Mouse (Mus musculus): ENCODE data around the gene Nav2. TPM values are rescaled to one million over a fixed set of nuclear protein-coding genes. Genes with fewer than 3 reads are reported as not detected.

Nav2 gene
- polyA plus RNA-seq, 1 experiment from 2014 or later, result 22.2 TPM

DNA sequence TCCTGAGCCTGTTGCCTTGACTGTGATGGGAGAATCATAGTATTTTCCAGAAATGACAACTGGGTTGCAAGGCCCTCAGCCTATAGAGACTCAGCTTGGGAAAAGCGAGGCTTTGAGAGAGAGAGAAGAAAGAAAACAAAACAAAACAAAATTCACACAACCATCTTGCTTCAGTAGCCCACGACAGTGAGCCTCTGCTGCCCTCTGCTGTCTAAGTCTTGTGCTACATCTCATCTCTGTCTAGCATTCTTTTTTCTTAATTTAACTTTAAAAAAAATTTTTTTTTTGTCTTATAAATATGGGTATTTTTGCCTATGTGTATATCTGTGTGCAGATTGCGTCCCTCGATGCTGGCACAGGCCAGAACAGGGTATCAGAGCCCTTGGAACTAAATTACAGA is 517.5 kb downstream of the Nav2 start:
- Histone ChIP-seq H3K4me3 (replicated peaks) (no peak overlapping the region), H3K9me3 (no peaks in the 10 kb centered on the region), H3K4me2 (replicated peaks) (no peak overlapping the region), H3K27ac (no peak overlapping the region), H3K4me1 (replicated peaks) (no peaks in the 10 kb centered on the region), H3K9ac (replicated peaks) (0 out of 2 replicates have a peak overlapping the region, but pooled peaks have one; percentile 6), H3K27me3 (no peaks in the 10 kb centered on the region), H3K36me3 (no peaks in the 10 kb centered on the region)
- ATAC-seq, result no peak
- 40% methylated on average over 4 of the region's 4 CpGs for WGBS

DNA sequence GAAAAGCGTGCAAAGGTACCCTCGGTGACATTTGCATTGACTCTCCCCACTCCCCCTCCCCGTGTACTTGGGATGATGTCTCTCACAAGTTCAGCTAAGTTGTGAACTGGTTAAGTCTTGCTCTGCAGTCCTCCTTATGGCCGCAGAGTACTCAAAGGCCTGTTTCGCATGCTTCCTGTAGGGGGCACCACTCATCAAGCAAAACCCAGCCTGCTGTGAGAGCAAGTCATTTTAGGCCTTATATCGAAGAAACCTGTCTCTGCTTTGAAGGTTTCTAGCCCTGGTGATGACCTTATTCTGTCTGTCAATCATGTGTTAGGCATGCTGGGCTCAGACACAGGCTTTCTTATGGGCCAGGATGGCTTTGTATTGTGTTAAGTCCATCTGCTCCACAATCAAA is 519.3 kb downstream of the Nav2 start:
- Histone ChIP-seq H3K27me3 (no peaks in the 10 kb centered on the region), H3K27ac (no peak overlapping the region), H3K9me3 (no peaks in the 10 kb centered on the region), H3K4me3 (replicated peaks) (no peak overlapping the region), H3K36me3 (no peaks in the 10 kb centered on the region), H3K9ac (replicated peaks) (no peak overlapping the region), H3K4me2 (replicated peaks) (no peak overlapping the region), H3K4me1 (replicated peaks) (no peaks in the 10 kb centered on the region)
- ATAC-seq, result no peak
- WGBS, result 57% methylated on average over 6 of the region's 6 CpGs

DNA sequence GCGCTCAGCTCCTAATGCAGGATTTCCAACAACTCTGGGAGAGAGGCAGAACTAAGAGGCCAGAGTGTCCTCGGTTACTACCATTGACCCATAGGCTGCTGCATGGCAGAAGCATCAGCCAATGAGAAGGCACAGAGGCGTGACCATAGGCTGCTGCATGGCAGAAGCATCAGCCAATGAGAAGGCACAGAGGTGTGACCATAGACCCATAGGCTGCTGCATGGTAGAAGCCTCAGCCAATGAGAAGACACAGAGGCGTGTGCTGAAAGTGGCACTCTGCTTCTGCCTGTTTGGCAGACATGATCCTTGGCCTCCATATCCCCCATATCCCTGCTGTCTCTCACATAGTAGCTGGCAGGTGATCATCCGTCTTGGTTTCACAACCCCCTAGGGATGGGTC is 520.4 kb downstream of the Nav2 start:
- no peaks in the 10 kb centered on the region for H3K9me3 ChIP-seq
- no peak overlapping the region for H3K9ac ChIP-seq (replicated peaks)

DNA sequence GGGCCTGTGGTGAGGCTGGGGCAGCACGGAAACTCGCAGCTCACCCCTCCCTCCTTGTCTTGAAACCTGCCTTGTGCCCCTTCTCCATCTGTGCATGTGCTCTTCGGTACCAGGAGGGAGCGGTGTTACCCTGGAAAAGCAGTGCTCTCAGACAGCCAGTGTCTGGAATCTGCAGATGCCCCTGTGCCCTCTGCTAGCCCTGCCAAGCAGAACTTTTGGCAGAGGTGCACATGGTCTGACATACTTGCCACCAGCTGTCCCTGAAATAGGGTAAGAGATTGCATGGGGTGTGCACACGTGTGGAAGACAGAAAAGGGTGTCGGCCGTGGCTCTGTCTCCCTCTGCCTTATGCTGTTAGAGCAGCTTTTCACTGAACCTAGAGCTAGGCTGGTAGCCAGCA is 522.3 kb downstream of the Nav2 start:
- Histone ChIP-seq H3K9ac (replicated peaks) (no peak overlapping the region), H3K9me3 (no peaks in the 10 kb centered on the region), H3K27ac (no peak overlapping the region), H3K4me3 (replicated peaks) (no peak overlapping the region), H3K4me1 (replicated peaks) (no peaks in the 10 kb centered on the region), H3K4me2 (replicated peaks) (no peak overlapping the region), H3K27me3 (no peaks in the 10 kb centered on the region), H3K36me3 (no peaks in the 10 kb centered on the region)
- 89% methylated on average over 7 of the region's 7 CpGs for WGBS
- ATAC-seq, result no peak

More for the DNA sequence above, 520.4 kb downstream of the Nav2 start:
- Histone ChIP-seq H3K36me3 (no peaks in the 10 kb centered on the region), H3K4me2 (replicated peaks) (no peak overlapping the region), H3K4me3 (replicated peaks) (no peak overlapping the region), H3K4me1 (replicated peaks) (no peaks in the 10 kb centered on the region), H3K27me3 (no peaks in the 10 kb centered on the region), H3K27ac (no peak overlapping the region)
- peak; percentile 85 for ATAC-seq
- WGBS, result 69% methylated on average over 5 of the region's 5 CpGs

GRCm38 (mm10) chr7:49433945-49434344 is 525.4 kb downstream of the Nav2 start:
- Histone ChIP-seq H3K4me3 (replicated peaks) (no peak overlapping the region), H3K9ac (replicated peaks) (no peak overlapping the region), H3K27me3 (no peaks in the 10 kb centered on the region), H3K4me1 (replicated peaks) (peaks cover 11% of the 10 kb centered on the region; the same call in 1 of the 2 replicates), H3K9me3 (no peaks in the 10 kb centered on the region), H3K27ac (no peak overlapping the region), H3K4me2 (replicated peaks) (no peak overlapping the region), H3K36me3 (no peaks in the 10 kb centered on the region)
- ATAC-seq, result no peak

- H3K27me3 ChIP-seq, result no peaks in the 10 kb centered on the region
- H3K36me3 ChIP-seq, result no peaks in the 10 kb centered on the region
- H3K27ac ChIP-seq, result no peak overlapping the region
- H3K4me3 ChIP-seq (replicated peaks), result no peak overlapping the region
- peaks cover 11% of the 10 kb centered on the region; the same call in 1 of the 2 replicates for H3K4me1 ChIP-seq (replicated peaks)
- WGBS, result 77% methylated on average over 7 of the region's 7 CpGs
- no peaks in the 10 kb centered on the region for H3K9me3 ChIP-seq
- no peak overlapping the region for H3K9ac ChIP-seq (replicated peaks)
- no peak overlapping the region for H3K4me2 ChIP-seq (replicated peaks)
- no peak for ATAC-seq
Measured at GRCm38 (mm10) chr7:49436492-49436891, 528.0 kb downstream of the Nav2 start.

DNA sequence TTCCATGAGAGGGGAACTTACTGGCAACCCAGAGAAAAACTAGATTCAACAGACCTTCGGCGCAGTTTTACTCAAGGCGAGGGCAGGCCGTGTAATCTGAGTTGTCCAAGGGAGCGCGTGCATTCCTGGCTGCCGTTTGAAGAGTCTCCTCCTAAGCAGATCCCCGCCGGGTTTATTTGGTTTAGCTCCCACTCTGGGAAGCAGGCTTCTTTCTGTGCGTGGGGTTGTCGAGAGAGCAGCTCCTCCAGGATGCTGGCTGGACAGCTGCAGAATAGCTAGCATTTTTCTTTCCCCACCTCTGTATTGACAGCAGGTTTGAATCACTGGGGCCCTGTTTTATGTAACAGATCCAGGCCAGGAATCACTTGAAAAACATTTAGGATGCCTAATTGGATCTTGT is 529.4 kb downstream of the Nav2 start:
- 36% methylated on average over 11 of the region's 11 CpGs for WGBS
- Histone ChIP-seq H3K4me2 (replicated peaks) (no peak overlapping the region), H3K27ac (no peak overlapping the region), H3K4me3 (replicated peaks) (no peak overlapping the region), H3K9me3 (no peaks in the 10 kb centered on the region), H3K27me3 (no peaks in the 10 kb centered on the region), H3K4me1 (replicated peaks) (peaks cover 16% of the 10 kb centered on the region; the same call in 1 of the 2 replicates), H3K9ac (replicated peaks) (no peak overlapping the region), H3K36me3 (no peaks in the 10 kb centered on the region)
- no peak for ATAC-seq

GRCm38 (mm10) chr7:49439136-49439535 is 530.6 kb downstream of the Nav2 start:
- Histone ChIP-seq H3K36me3 (no peaks in the 10 kb centered on the region), H3K27me3 (no peaks in the 10 kb centered on the region), H3K27ac (no peak overlapping the region), H3K4me1 (replicated peaks) (peaks cover 16% of the 10 kb centered on the region; the same call in 1 of the 2 replicates), H3K4me3 (replicated peaks) (no peak overlapping the region), H3K9me3 (no peaks in the 10 kb centered on the region), H3K4me2 (replicated peaks) (no peak overlapping the region), H3K9ac (replicated peaks) (no peak overlapping the region)
- ATAC-seq, result 0 out of 2 replicates have a peak, but pooled peaks have one; percentile 9
- WGBS, result 67% methylated on average over 2 of the region's 2 CpGs

GRCm38 (mm10) chr7:49440333-49440969 is 531.9 kb downstream of the Nav2 start:
- no peak overlapping the region for H3K4me2 ChIP-seq (replicated peaks)
- H3K4me3 ChIP-seq (replicated peaks), result no peak overlapping the region
- 90% methylated on average over 14 of the region's 14 CpGs for WGBS
- H3K27ac ChIP-seq, result no peak overlapping the region
- H3K27me3 ChIP-seq, result no peaks in the 10 kb centered on the region
- H3K9ac ChIP-seq (replicated peaks), result no peak overlapping the region
- H3K9me3 ChIP-seq, result no peaks in the 10 kb centered on the region
- no peaks in the 10 kb centered on the region for H3K36me3 ChIP-seq
- H3K4me1 ChIP-seq (replicated peaks), result peaks cover 16% of the 10 kb centered on the region; the same call in 1 of the 2 replicates
- ATAC-seq, result no peak

- H3K4me3 ChIP-seq (replicated peaks), result no peak overlapping the region
- H3K36me3 ChIP-seq, result no peaks in the 10 kb centered on the region
- H3K27me3 ChIP-seq, result no peaks in the 10 kb centered on the region
- no peak for ATAC-seq
- 65% methylated on average over 8 of the region's 8 CpGs for WGBS
- H3K9me3 ChIP-seq, result no peaks in the 10 kb centered on the region
- 0 out of 2 replicates have a peak overlapping the region, but pooled peaks have one; percentile 1 for H3K27ac ChIP-seq
- H3K4me1 ChIP-seq (replicated peaks), result peaks cover 16% of the 10 kb centered on the region; the same call in 1 of the 2 replicates
- H3K9ac ChIP-seq (replicated peaks), result no peak overlapping the region
- no peak overlapping the region for H3K4me2 ChIP-seq (replicated peaks)
Measured at GRCm38 (mm10) chr7:49442174-49442573, 533.7 kb downstream of the Nav2 start.

DNA sequence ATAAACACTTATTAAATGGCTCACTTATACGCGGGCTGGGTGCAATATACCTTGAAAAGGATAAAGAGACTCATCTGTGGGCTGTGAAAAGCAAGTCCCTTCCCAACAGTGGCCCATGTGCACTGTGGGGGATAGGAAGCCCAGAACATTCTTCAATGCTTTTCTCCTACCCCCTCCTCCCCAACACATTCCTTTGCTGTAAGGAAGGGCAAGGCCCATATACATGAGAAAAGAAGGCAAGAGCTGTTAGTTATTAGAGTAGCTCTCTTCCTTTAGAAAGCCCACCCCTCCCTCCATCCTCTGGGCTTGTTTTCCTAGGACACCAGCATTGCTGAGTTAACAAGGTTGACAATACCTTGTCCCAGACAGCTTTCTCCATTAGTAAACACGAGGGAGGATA is 540.1 kb downstream of the Nav2 start:
- H3K4me2 ChIP-seq (replicated peaks), result no peak overlapping the region
- H3K4me1 ChIP-seq (replicated peaks), result peaks cover 12% of the 10 kb centered on the region
- H3K36me3 ChIP-seq, result peaks cover 13% of the 10 kb centered on the region
- H3K4me3 ChIP-seq (replicated peaks), result no peak overlapping the region
- H3K27me3 ChIP-seq, result no peaks in the 10 kb centered on the region
- H3K27ac ChIP-seq, result no peak overlapping the region
- H3K9me3 ChIP-seq, result no peaks in the 10 kb centered on the region
- no peak overlapping the region for H3K9ac ChIP-seq (replicated peaks)
- no peak for ATAC-seq
- WGBS, result 73% methylated on average over 3 of the region's 3 CpGs

DNA sequence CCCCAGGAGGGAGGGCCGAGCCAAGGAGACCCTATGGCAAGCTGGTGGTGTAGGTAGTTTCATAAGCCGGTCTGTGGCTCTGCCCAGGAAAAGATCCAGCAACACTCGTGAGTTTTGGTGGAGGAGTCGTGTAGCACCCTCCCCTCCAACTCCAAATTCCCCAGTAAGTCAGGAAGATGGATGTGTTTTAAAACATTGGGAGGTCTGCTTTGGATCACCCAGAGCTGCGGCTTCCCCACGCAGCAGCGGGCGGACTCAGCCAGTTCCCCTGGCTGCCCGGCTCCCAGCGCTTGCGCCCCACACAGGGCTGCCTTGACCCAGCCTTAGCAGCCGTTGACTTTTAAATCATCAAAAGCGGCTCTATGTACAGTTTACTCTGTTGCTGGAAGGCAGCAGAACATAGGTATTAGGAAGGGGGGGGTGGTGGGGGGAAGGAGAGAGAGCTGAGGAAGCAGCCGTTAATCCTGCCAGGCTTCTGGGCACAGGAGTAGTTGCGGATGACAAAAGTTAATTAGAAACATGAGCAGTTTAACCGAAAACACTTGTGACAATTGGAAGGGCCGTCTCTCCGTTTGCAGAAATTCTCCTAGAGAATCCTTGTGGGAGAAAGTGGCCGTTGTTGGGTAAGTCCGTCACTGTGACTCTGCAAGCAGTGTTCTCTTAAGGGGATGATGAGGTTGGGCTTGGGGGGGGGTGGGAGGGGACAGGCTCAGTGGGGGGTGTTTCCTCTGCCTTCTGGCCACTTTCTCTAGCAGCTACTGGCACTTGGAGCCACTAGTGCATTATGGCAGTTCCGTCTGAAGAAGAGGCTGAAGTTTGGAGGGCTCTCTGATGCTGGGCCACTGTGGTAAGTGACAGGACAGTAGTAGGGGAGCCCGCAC is 542.0 kb downstream of the Nav2 start:
- H3K4me2 ChIP-seq (replicated peaks), result peak overlapping the region; percentile 25; the same call in 1 of the 2 replicates
- peaks cover 21% of the 10 kb centered on the region for H3K36me3 ChIP-seq
- H3K27me3 ChIP-seq, result no peaks in the 10 kb centered on the region
- 33% methylated on average over 22 of the region's 22 CpGs for WGBS
- H3K9me3 ChIP-seq, result no peaks in the 10 kb centered on the region
- peak; percentile 68 for ATAC-seq
- H3K9ac ChIP-seq (replicated peaks), result no peak overlapping the region; the same call in 1 of the 2 replicates
- no peak overlapping the region for H3K27ac ChIP-seq
- no peak overlapping the region for H3K4me3 ChIP-seq (replicated peaks)
- peaks cover 12% of the 10 kb centered on the region for H3K4me1 ChIP-seq (replicated peaks)

Data from midbrain, embryonic 13.5 days (tissue).